Mouse (Mus musculus): ENCODE data around the gene Mis18a.
A peak's percentile ranks its signal among the peaks of the same experiment; 100 is the strongest.

Gene Mis18a

DNA sequence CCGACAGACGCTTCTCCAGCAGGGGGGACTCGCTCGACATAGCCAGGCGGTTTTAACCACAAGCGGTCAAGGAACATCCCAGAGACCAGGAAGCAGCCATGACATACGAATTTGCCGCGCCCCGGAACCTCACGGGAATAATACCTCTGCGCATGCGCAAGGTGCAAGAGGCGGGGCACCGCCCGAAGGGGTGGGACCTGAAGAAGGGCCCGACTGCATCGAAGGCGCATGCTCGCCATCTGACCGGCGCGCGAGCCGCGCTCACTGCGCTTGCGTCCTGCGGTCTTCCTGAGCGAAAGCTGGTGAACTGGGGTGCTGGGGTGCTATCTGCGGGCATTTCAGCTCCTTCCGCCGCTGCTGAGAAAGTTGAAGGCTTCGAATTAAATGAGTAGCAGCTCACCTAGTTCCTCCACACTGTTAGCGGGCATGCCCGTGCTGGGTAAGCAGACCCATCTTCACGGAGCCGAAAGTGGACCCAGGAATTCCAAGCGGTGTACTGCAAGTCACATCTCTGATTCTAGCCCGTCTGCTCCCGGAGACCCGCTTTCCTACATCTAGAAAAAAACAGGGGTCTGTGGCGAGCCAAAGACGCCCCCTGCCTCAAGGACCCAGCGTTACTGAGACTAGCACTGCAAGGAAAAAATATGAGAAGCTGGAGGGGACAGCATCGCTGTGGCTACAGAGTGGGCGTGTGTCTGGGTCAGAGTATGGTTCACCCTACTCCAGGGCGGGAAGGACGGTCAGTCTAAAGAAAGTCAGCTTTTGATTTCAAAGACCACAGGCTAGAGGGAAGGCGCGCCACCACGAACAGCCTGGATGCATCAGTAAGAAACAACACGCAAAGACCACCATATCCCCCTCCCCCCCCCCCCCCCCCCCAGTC lies at the start of gene Mis18a:
Gene Mis18a, minus strand, starts transcription at position 172 of the 883 bp plus-strand sequence.
- peak; percentile 93 to 94 for DNase-seq (ENCODE audit: low spot score in 2 of 2)

DNA sequence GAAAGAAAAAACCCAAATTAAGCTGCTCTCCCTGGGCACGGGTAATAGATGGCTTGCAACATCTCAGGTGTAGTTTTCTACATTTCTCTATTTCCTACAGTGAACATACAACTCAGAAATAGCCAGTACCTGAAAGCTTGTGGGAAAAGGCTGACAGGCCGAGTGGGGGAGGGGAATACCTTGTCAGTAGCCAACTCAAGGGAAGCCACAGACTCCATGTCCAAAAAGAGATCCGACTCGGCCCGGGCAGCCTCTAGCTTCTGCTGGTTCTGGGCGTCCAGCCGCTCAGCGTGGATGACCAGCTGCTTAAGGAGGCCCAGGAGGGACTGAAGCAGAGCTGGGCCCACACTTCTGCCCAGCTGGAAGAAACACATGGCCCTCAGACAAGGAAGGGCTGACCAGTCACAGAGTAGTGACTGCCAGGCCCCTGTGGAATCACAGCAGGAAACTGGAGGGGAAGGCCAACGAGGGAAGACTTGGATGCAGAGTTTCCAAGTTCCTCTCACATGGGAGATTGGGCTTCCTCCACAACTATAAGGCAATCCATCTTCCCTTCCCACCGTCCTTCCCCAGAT lies 48.8 kb upstream of the Mis18a start:
- no peak for DNase-seq (ENCODE audit: low spot score in 2 of 2)

- DNase-seq (ENCODE audit: low spot score in 2 of 2), result no peak
Observed at GRCm38 (mm10) chr16:90774646-90775045, 47.4 kb upstream of the Mis18a start.

- no peak for DNase-seq (ENCODE audit: low spot score in 2 of 2)
Observed at GRCm38 (mm10) chr16:90774216-90774615, 47.0 kb upstream of the Mis18a start.

DNA sequence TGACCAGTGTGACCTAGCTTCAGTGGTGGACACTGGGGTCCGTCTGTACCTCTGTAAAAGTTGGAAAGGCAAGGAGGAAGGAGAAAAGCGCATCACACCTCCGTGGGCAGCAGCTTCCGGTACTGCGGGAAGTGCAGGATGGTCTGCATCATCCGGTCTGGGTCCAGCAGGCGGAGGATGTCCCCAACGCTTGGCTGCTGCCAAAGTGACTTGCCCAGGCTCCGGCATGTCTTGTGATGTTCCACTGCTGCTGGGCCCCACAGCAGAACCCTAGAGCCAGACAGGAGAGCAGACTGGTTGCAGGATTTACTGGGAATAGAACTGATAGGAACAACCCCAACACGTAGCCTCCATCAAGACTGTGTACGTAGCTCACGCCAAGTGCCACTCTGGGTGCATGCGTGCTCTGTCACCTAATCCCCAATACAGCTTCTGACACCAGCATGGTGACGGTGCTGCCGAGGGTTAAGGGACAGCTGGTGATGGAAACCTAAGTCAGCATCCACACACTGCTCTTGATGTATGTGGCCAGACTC lies 39.8 kb upstream of the Mis18a start:
- DNase-seq (ENCODE audit: low spot score in 2 of 2), result no peak

- no peak for DNase-seq (ENCODE audit: low spot score in 2 of 2)
Observed at GRCm38 (mm10) chr16:90765195-90765877, 38.1 kb upstream of the Mis18a start.

- no peak for DNase-seq (ENCODE audit: low spot score in 2 of 2)
Observed at GRCm38 (mm10) chr16:90760515-90760914, 33.3 kb upstream of the Mis18a start.

GRCm38 (mm10) chr16:90759335-90759734 lies 32.1 kb upstream of the Mis18a start:
- DNase-seq (ENCODE audit: low spot score in 2 of 2), result no peak

DNA sequence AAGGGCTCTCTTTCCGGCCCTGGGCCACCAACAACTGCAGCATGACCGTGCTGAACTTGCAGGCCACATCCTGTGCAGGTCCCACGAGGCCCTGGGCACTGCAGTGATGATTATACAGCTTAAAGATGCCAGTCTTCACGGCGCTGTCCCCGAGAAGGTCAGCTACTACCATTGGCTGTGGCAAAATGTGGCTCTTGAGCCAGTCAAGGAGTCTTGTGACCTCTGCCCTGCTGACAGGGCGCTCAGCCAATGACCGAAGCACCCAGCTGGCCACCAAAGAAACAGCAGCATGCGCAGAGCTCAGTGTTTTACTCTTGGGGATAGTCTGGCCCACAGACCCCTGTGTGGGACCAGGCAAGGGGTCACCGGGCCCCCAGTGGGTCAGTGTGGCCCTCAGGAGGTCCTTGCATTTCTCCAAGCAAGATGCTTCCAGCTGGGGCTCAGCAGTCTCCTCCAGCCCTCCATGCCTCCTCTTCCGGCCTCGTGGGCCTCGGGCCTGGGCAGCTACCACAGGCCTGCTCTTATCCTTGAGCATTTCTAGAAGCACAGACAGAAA lies 26.3 kb upstream of the Mis18a start:
- no peak for DNase-seq (ENCODE audit: low spot score in 2 of 2)

- DNase-seq (ENCODE audit: low spot score in 2 of 2), result no peak
Observed at GRCm38 (mm10) chr16:90748169-90748568, 21.0 kb upstream of the Mis18a start.

DNA sequence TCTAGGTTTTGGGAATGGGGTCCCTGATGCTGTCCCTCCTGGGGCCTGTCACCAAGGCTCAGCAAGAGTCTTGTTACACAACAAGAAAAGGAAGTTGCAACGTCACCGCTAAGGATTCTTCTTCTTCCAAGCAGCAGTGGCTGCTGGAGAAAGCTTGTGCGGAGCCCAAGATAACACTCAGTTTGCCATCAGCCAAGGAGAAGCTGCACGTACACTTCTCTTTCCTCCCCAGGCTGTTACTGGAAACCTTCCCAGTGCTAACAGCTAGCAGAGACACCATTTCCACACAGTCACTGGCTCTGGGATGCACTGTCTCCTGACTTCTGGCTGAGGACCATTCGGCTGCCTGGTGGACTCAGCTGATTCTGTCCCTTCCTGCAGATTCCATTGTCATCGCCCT lies 19.9 kb upstream of the Mis18a start:
- DNase-seq (ENCODE audit: low spot score in 2 of 2), result peak; percentile 14 to 23

- DNase-seq (ENCODE audit: low spot score in 2 of 2), result no peak
Observed at GRCm38 (mm10) chr16:90738092-90738956, 11.1 kb upstream of the Mis18a start, which contains the start of gene Mrap. Gene Mrap, plus strand, starts transcription at chr16:90738207.

DNA sequence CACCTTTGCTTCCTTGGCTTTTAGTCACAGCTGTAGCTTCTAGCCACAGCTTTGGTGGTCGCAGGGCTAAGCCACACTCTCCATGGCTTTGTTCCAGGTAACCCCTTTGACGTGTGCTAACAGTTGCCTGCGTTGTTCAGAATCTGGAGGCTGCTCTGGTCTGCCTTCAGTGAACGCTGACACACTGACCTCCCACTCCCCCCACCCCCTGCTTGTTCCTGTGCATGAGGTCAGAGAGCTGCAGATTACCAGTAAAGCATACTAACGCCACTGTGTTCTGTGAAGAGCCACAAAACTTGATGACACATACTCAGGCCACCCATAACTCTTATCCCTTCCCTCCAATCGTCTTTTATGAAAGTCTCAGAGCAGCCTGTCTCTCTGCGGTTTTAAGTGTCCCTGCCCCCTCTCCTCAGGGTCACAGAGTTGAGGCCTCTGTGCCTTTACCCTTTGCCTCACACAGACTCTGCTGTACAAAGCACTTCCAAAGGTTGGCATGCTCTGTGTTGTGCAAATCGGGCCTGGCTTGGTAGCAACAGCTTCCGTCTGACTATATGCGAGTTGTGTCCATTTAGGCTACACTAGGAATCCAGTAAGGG lies 9.6 kb upstream of the Mis18a start:
- no peak for DNase-seq (ENCODE audit: low spot score in 2 of 2)

DNA sequence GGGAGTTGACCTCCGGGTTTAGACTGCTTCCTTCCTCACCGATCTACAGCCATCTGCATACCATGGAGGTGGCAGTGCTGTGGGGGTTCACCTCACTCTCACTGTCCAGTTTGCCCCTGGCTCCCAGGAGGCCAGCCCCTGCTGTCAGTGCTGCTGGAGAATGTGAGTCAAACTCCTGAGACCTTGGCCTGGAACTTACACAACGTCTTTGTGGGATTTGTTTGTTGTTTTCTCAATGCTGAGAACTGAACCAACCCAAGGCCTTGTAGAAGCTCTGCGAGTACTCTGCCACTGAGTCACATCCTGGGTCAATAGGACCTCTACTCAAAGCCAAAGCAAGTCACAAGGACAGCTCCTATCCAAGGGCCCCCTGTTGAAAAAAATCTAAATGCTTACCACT lies 8.4 kb upstream of the Mis18a start:
- no peak for DNase-seq (ENCODE audit: low spot score in 2 of 2)

GRCm38 (mm10) chr16:90726600-90727227 lies 490 bp downstream of the Mis18a start:
- DNase-seq (ENCODE audit: low spot score in 2 of 2), result no peak

GRCm38 (mm10) chr16:90724051-90724450 lies 3.2 kb downstream of the Mis18a start:
- no peak for DNase-seq (ENCODE audit: low spot score in 2 of 2)

DNA sequence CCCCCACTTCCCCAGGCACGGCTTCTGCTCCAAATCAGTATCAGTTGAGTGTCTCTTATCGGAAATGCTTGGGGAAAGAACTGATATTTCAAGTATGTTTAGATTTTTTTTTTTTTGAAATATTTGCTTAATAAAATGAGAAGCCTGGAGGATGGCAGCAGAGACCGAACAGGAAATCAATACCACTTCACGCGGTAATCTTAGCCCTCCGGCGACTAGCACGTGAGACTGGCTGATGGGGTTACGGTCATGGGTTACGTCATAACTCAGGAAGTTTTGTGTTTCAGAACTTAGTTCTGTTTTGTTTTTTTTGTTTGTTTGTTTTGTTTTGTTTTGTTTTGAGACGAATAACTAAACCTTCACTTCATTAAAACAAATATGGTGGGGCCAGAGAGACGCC lies 16.9 kb downstream of the Mis18a start:
- no peak for DNase-seq (ENCODE audit: low spot score in 2 of 2)

GRCm38 (mm10) chr16:90709711-90710289 lies 17.4 kb downstream of the Mis18a start:
- DNase-seq (ENCODE audit: low spot score in 2 of 2), result peak; percentile 80 to 83

DNA sequence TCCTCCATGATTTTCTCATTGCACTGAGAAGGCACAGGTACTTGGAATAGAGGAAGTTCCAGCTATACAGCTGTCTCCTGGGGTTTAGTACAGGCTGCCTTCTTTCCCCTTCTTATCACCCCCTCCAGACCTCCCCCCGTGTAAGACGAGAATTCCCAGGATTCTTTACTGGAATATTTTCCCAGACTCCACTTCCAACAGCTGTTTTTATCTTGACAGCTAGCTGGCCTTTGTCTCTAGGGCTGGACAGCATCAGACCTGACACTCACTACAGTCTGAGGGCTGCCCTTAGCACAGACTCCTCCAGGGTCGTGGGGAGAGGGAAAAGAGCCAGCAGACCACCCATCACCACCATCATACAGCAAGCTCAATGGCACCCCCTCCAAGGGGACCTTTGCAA lies 20.9 kb downstream of the Mis18a start:
- DNase-seq (ENCODE audit: low spot score in 2 of 2), result no peak

Measured in right cerebral cortex, postnatal 36 days (tissue).